Mouse (Mus musculus): ENCODE results near the gene Neurod2.
A peak's percentile ranks its signal among the peaks of the same experiment; 100 is the strongest.

The Neurod2 gene

GRCm38 (mm10) chr11:98353651-98354211, 24.3 kb upstream of the Neurod2 start:
- DNase-seq = no peak

- DNase-seq = no peak
Measured at GRCm38 (mm10) chr11:98352272-98352990, 23.0 kb upstream of the Neurod2 start.

- DNase-seq = no peak
Measured at GRCm38 (mm10) chr11:98349308-98349707, 19.9 kb upstream of the Neurod2 start.

- DNase-seq = no peak
Measured at GRCm38 (mm10) chr11:98348083-98348961, 18.9 kb upstream of the Neurod2 start, which contains the start of gene Ppp1r1b. Gene Ppp1r1b, plus strand, starts transcription at chr11:98348404.

GRCm38 (mm10) chr11:98347385-98348082, 18.1 kb upstream of the Neurod2 start:
- DNase-seq = no peak

- DNase-seq = no peak
Measured at GRCm38 (mm10) chr11:98346168-98346567, 16.7 kb upstream of the Neurod2 start.

- peak; percentile 71 for DNase-seq
Measured at GRCm38 (mm10) chr11:98345253-98345652, 15.8 kb upstream of the Neurod2 start.

- peak; percentile 86 for DNase-seq
Measured at GRCm38 (mm10) chr11:98342000-98342945, 12.8 kb upstream of the Neurod2 start.

- no peak for DNase-seq
Measured at GRCm38 (mm10) chr11:98341174-98341573, 11.7 kb upstream of the Neurod2 start.

- DNase-seq = no peak
Measured at GRCm38 (mm10) chr11:98340597-98340996, 11.1 kb upstream of the Neurod2 start.

GRCm38 (mm10) chr11:98339679-98340287, 10.3 kb upstream of the Neurod2 start:
- DNase-seq = no peak

GRCm38 (mm10) chr11:98339071-98339501, 9.6 kb upstream of the Neurod2 start:
- DNase-seq = no peak

- no peak for DNase-seq
Measured at GRCm38 (mm10) chr11:98338507-98338961, 9.1 kb upstream of the Neurod2 start.

GRCm38 (mm10) chr11:98336245-98337107, 7.0 kb upstream of the Neurod2 start:
- DNase-seq = no peak

- DNase-seq = peak; percentile 40
Measured at GRCm38 (mm10) chr11:98335250-98335649, 5.8 kb upstream of the Neurod2 start.

GRCm38 (mm10) chr11:98333981-98334741, 4.7 kb upstream of the Neurod2 start:
- no peak for DNase-seq

- DNase-seq = no peak
Measured at GRCm38 (mm10) chr11:98333263-98333696, 3.8 kb upstream of the Neurod2 start.

- no peak for DNase-seq
Measured at GRCm38 (mm10) chr11:98332841-98333240, 3.4 kb upstream of the Neurod2 start.

- no peak for DNase-seq
Measured at GRCm38 (mm10) chr11:98332186-98332585, 2.7 kb upstream of the Neurod2 start.
